Mouse (Mus musculus) telencephalon, adult 2 months (tissue): ENCODE results near the gene Gtf2f2.

Experiments
- DNase-seq: peaks from one replicate; pipeline ENCODE4 v3.0.0-alpha.2; 2011; ENCODE audit warnings: low read depth, low spot score

The Gtf2f2 gene

DNA sequence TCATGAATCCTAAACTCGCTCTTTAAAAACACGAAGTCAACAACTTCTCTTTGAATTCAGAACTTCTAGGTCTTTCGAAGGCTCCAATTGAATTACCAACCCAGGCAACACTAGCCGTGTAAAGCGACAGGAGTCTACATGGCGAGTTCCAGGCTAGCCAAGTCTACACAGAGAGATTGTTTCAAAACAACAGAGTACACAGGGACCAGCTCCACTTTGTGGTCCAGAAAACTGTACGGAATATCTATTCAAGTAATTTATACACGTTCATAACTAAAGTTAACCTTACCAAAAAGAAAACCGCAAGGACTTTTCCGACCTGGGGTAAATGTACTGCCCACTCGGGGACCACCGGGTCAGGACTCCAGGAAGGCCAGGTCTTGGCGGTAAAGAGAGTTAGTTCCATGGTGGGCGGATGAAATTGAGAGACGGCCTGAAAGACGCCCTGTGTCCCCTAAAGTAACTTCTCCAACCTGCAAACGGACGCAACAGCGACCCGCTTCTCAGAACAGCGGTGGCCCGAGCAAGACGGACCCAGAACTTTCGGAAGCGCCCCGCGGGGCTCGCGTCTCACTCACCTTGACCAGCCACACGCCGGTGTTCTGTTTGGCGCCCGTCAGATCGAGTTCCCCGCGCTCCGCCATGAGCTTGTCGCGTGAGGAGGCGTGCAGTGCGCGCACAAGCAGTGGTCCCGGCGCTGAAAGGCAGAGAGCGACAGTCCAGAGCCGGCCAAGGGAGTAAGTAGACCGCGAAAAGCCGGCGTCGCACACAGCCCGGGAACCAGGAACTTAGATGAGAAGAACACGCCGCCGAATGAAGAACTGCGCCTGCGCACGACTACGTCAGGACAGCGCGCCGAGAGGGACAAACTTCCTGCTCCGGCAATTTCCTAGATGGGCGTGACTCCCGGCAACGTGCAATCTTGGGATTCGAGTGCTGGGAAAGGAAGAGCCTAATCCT, at the start of gene Gtf2f2:
Gene Gtf2f2, minus strand, starts transcription at position 764 of the 960 bp plus-strand sequence.
- peak; percentile 93 for DNase-seq

DNA sequence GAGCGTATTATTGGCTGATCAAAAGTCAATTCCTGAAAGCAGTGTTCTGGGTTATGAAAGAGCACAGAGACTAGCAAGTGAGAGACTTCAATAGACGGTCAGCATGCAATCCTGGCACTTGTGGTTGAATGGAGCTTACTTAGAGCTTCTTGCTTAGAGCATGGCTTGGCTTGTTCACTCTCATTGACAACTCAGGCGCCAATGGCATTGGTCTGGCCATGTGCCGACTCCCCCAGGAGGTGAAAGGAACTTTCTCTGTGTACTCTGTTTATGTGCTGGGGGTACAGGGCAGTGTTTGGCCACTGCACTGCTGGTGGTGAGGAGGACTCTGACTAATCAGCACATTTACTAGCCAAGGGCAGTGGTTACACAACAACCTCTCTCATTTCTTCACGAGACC, 48.8 kb upstream of the Gtf2f2 start:
- DNase-seq, result no peak

- DNase-seq, result no peak
Observed at GRCm38 (mm10) chr14:76053726-76054125, 43.1 kb upstream of the Gtf2f2 start.

DNA sequence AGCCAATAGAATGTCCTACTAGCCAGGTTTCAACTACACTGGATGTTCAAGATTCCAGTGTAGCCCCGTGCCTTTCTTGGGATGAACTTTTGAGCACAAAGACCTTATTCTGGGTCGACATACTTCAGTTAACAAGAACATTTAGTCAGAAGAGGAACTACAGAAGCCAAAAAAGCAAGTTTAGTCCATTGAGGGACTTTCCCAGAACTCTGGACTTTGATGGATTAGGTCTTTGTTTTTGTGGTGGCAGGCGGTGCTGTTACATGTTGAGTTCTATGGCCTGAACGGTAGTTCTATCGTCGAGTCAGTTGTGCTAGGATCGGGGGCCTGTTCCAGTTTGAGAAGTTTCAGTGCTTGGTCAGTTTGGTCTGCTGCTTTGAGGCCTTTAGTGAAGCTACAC, 41.3 kb upstream of the Gtf2f2 start:
- no peak for DNase-seq

- no peak for DNase-seq
Observed at GRCm38 (mm10) chr14:76045767-76046166, 35.1 kb upstream of the Gtf2f2 start.

- no peak for DNase-seq
Observed at GRCm38 (mm10) chr14:76044164-76044557, 33.5 kb upstream of the Gtf2f2 start.

GRCm38 (mm10) chr14:76043251-76044163, 32.8 kb upstream of the Gtf2f2 start:
- peak; percentile 38 for DNase-seq

DNA sequence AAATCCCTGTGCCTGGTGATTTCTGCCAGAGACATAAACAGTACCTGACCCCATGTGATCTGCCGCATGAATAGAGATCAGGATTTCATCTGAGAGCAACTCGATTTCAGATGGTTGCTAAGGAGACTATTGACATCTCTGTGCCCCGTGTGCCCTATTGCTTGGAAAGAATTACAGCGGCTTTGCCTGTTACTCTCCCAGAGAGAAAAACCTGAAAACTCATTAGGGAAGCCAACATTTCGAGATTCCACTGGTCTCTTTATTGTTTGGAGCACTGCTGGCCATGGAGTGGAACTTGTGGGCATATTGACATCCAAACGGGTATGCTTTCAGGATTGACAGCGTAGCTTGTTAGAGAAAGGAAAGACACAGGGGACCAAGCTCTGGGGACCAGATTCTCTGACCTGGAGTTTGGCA, 22.6 kb upstream of the Gtf2f2 start:
- DNase-seq, result no peak

- DNase-seq, result no peak
Observed at GRCm38 (mm10) chr14:76032671-76033136, 22.0 kb upstream of the Gtf2f2 start.

- DNase-seq, result no peak
Observed at GRCm38 (mm10) chr14:76031117-76031842, 20.6 kb upstream of the Gtf2f2 start.

- no peak for DNase-seq
Observed at GRCm38 (mm10) chr14:76024641-76025040, 14.0 kb upstream of the Gtf2f2 start.

DNA sequence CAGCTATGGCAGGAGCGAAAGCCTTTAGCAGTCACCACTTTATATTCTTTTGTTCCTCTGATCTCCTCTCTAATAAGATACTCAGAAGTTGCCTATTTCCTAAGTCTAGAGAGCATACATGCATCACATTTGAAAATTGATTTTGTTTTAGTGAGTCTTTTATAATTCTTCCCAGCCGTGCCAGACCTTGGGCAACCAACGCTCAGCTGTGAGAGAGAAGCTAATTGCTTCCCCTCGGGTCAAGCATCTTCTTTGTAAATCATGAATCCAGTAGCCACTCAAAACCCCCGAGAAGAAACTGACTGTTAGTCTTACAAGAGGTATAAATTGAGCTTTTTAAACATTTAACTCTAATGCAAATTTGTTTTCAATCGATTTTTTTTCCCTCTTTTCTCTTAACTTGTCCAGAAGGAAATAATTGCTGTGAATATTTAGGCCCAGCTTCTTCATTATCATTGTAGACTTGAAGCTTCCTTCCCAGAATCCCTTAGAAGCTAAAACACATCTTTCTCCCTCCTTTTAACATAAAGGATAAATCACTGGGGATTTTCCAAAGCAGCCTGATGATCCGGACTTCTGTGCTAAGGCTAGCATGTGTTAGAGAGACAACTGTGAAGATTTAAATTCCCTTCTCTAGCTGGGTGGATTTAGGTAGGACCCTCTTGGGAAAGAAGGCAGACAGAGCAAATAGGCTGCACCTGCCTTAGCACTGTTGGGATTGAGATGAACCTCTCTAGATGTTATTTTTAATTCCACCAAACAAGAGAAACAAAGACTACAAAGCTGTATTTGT, 10.5 kb upstream of the Gtf2f2 start:
- no peak for DNase-seq

GRCm38 (mm10) chr14:76020259-76020785, 9.7 kb upstream of the Gtf2f2 start:
- DNase-seq, result no peak

GRCm38 (mm10) chr14:76017785-76018490, 7.3 kb upstream of the Gtf2f2 start:
- no peak for DNase-seq

- no peak for DNase-seq
Observed at GRCm38 (mm10) chr14:76014331-76014730, 3.7 kb upstream of the Gtf2f2 start.

GRCm38 (mm10) chr14:76011062-76011457, 395 bp upstream of the Gtf2f2 start:
- DNase-seq, result no peak

DNA sequence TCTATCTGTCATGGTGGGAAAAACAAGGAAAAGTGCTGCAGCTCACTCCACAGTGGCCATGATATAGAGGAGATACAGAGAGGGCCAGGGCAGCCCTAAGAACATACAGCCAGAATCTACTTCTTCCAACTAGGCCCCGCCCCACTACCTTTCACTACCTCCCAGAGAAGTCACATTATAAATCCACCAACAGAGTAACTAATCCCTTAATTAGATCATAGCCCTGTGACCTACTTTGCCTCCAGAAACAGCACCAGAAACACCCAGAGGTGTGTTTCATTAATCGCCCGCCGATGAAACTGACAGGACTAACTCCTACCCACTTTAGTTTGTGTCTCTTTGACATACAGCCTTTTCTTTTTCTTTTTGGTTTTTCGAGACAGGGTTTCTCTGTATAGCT, 1.5 kb downstream of the Gtf2f2 start:
- DNase-seq, result no peak

GRCm38 (mm10) chr14:76008174-76008573, 2.5 kb downstream of the Gtf2f2 start:
- DNase-seq, result no peak

GRCm38 (mm10) chr14:76005011-76005410, 5.7 kb downstream of the Gtf2f2 start:
- DNase-seq, result no peak

DNA sequence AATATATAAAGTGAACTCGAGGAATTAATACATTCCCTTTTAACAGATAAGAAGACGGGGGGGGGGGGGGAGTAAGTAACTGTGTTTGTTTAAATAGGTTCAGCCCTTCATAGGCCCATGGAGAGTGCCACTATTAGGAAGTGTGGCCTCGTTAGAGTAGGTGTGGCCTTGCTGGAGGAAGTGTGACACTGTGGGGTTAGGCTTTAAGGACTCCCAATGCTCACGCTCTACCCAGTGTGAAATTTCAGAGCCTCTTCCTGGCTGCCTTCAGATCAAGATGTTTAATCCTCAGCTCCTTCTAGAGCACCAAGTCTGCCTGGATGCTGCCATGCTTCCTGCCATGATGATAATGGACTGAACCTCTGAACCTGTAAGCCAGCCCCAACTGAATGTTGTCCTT, 8.9 kb downstream of the Gtf2f2 start:
- no peak for DNase-seq
